Mouse (Mus musculus): ENCODE results near the gene Fmnl2.

- no peak for TF ChIP-seq CTCF (IDR thresholded peaks at IDR 0.05; ENCODE audit: control insufficient read depth, insufficient read depth, insufficient read length)
- no peak for TF ChIP-seq MYOD1 (IDR thresholded peaks at IDR 0.05; ENCODE audit: control insufficient read depth, insufficient read length, low read depth)
- no peak for TF ChIP-seq CEBPB (IDR thresholded peaks at IDR 0.05; ENCODE audit: low read depth)
- TF ChIP-seq USF1 (IDR thresholded peaks at IDR 0.05; ENCODE audit: low read depth), result no peak
- TF ChIP-seq MAX (IDR thresholded peaks at IDR 0.05), result no peak
- no peak for TF ChIP-seq FOSL1 (IDR thresholded peaks at IDR 0.05; ENCODE audit: insufficient read depth, low read length, poor library complexity, severe bottlenecking)
- no peak for TF ChIP-seq MYOG (IDR thresholded peaks at IDR 0.05; ENCODE audit: control insufficient read depth, extremely low read depth, insufficient read length)
Measured at GRCm38 (mm10) chr2:52946524-52947186, 89.0 kb downstream of the Fmnl2 start.
